Mouse (Mus musculus) layer of hippocampus, adult 9-10 months (tissue): ENCODE measurements at regions not wholly inside any gene's neighbourhood (a gene's known extent, or its start where the extent isn't known, plus 50 kb on each side); places are given as distances from the start of the nearest gene placed in this dataset.

ENCODE experiments used
- DNase-seq: peaks from one replicate; pipeline ENCODE4 v3.0.0; 2022; ENCODE audit warnings: low spot score

DNA sequence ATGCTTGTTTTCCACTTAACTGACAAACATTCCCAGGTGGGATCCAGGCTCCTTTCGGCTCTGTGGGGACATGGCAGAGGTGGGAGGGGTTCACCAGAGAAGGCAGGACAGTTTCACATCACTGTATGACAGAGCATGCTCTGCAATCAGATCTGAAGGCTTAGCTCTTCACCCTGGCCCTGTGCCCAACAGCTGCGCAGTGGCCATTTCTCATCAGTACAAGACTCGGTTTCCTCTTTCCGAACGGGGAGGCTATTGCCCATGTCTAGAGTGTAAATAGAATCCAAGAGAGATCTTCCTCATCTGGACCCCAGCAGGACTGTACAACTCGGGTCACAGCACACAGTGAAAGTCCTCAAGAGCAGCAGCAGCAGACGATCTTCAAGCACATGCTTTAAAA is 64.5 kb upstream of the 3110018I06Rik start:
- no peak for DNase-seq

DNA sequence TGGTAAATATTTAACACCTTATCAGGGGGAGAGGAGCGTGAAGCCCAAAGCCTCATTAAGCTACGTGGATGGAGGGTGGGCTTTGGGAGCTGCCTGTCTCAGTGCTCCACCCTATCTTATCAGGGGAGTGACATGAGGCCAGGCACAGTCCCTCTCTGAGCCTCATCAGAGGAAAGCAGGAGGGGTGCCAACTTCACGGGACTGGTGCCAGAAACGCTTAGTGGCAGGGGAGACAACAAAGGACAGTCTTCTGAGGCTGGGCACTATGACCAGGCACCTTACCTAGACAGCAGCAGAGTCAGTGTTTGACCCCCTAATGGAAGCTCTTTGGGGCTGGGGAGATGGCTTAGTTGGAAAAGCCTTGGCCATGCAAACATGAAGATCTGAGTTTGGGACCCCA is 49.9 kb upstream of the 3110018I06Rik start:
- DNase-seq, result no peak
